Mouse (Mus musculus): ENCODE data around the gene Ppp1r27. TPM values are rescaled to one million over a fixed set of nuclear protein-coding genes. Genes with fewer than 3 reads are reported as not detected.

Ppp1r27 gene
- polyA plus RNA-seq, 1 experiment from 2014 or later = not detected

Other genes starting within 250 kb of the Ppp1r27 start
- gene Actg1, start 202.6 kb downstream of the Ppp1r27 start, polyA plus RNA-seq (2014; fragmentation: Nextera tagmentation; extraction: Ambion mirVana) = 4,502 and 4,930 TPM in 2 replicates
- 1.7 and 2.5 TPM in 2 replicates for gene Fscn2, start 189.6 kb downstream of the Ppp1r27 start, polyA plus RNA-seq (2014; fragmentation: Nextera tagmentation; extraction: Ambion mirVana)
- gene Faap100, start 172.4 kb downstream of the Ppp1r27 start, polyA plus RNA-seq (2014; fragmentation: Nextera tagmentation; extraction: Ambion mirVana) = 95.9 and 114 TPM in 2 replicates
- 32.2 and 41.3 TPM in 2 replicates for gene Nploc4, start 113.4 kb downstream of the Ppp1r27 start, polyA plus RNA-seq (2014; fragmentation: Nextera tagmentation; extraction: Ambion mirVana)
- not detected in 2 replicates for gene Tspan10, start 108.5 kb downstream of the Ppp1r27 start, polyA plus RNA-seq (2014; fragmentation: Nextera tagmentation; extraction: Ambion mirVana)
- gene Pde6g, start 97.6 kb downstream of the Ppp1r27 start, polyA plus RNA-seq (2014; fragmentation: Nextera tagmentation; extraction: Ambion mirVana) = 0.32 TPM in 1 of 2 replicates, not detected in the other
- 11.2 and 12.5 TPM in 2 replicates for gene Oxld1, start 93.1 kb downstream of the Ppp1r27 start, polyA plus RNA-seq (2014; fragmentation: Nextera tagmentation; extraction: Ambion mirVana)
- 17.8 and 19.9 TPM in 2 replicates for gene Ccdc137, start 93.0 kb downstream of the Ppp1r27 start, polyA plus RNA-seq (2014; fragmentation: Nextera tagmentation; extraction: Ambion mirVana)
- 48.8 and 56.9 TPM in 2 replicates for gene Arl16, start 83.5 kb downstream of the Ppp1r27 start, polyA plus RNA-seq (2014; fragmentation: Nextera tagmentation; extraction: Ambion mirVana)
- gene Mrpl12, start 66.5 kb downstream of the Ppp1r27 start, polyA plus RNA-seq (2014; fragmentation: Nextera tagmentation; extraction: Ambion mirVana) = 113 and 151 TPM in 2 replicates
- 23.6 and 28.4 TPM in 2 replicates for gene Slc25a10, start 59.3 kb downstream of the Ppp1r27 start, polyA plus RNA-seq (2014; fragmentation: Nextera tagmentation; extraction: Ambion mirVana)
- 0.18 and 0.21 TPM in 2 replicates for gene Gcgr, start 20.4 kb downstream of the Ppp1r27 start, polyA plus RNA-seq (2014; fragmentation: Nextera tagmentation; extraction: Ambion mirVana)
- 268 and 318 TPM in 2 replicates for gene Mcrip1, start 1.4 kb downstream of the Ppp1r27 start, polyA plus RNA-seq (2014; fragmentation: Nextera tagmentation; extraction: Ambion mirVana)
- gene P4hb, start 22.1 kb upstream of the Ppp1r27 start, polyA plus RNA-seq (2014; fragmentation: Nextera tagmentation; extraction: Ambion mirVana) = 241 and 300 TPM in 2 replicates
- gene Arhgdia, start 30.5 kb upstream of the Ppp1r27 start, polyA plus RNA-seq (2014; fragmentation: Nextera tagmentation; extraction: Ambion mirVana) = 353 and 438 TPM in 2 replicates
- 277 and 282 TPM in 2 replicates for gene Alyref, start 47.2 kb upstream of the Ppp1r27 start, polyA plus RNA-seq (2014; fragmentation: Nextera tagmentation; extraction: Ambion mirVana)
- gene Anapc11, start 47.3 kb upstream of the Ppp1r27 start, polyA plus RNA-seq (2014; fragmentation: Nextera tagmentation; extraction: Ambion mirVana) = 210 and 266 TPM in 2 replicates
- 0.77 and 0.82 TPM in 2 replicates for gene Npb, start 57.3 kb upstream of the Ppp1r27 start, polyA plus RNA-seq (2014; fragmentation: Nextera tagmentation; extraction: Ambion mirVana)
- gene Pcyt2, start 66.8 kb upstream of the Ppp1r27 start, polyA plus RNA-seq (2014; fragmentation: Nextera tagmentation; extraction: Ambion mirVana) = 148 and 181 TPM in 2 replicates
- gene Sirt7, start 74.1 kb upstream of the Ppp1r27 start, polyA plus RNA-seq (2014; fragmentation: Nextera tagmentation; extraction: Ambion mirVana) = 38.4 and 39.5 TPM in 2 replicates
- gene Mafg, start 82.5 kb upstream of the Ppp1r27 start, polyA plus RNA-seq (2014; fragmentation: Nextera tagmentation; extraction: Ambion mirVana) = 37.4 and 42.5 TPM in 2 replicates
- 17.0 and 18.5 TPM in 2 replicates for gene Pycr1, start 92.6 kb upstream of the Ppp1r27 start, polyA plus RNA-seq (2014; fragmentation: Nextera tagmentation; extraction: Ambion mirVana)
- 0.51 and 1.5 TPM in 2 replicates for gene Myadml2, start 97.0 kb upstream of the Ppp1r27 start, polyA plus RNA-seq (2014; fragmentation: Nextera tagmentation; extraction: Ambion mirVana)
- gene Notum, start 110.0 kb upstream of the Ppp1r27 start, polyA plus RNA-seq (2014; fragmentation: Nextera tagmentation; extraction: Ambion mirVana) = 0.59 and 1.3 TPM in 2 replicates
- gene Aspscr1, start 121.8 kb upstream of the Ppp1r27 start, polyA plus RNA-seq (2014; fragmentation: Nextera tagmentation; extraction: Ambion mirVana) = 136 and 141 TPM in 2 replicates
- 99.1 and 105 TPM in 2 replicates for gene Cenpx, start 162.6 kb upstream of the Ppp1r27 start, polyA plus RNA-seq (2014; fragmentation: Nextera tagmentation; extraction: Ambion mirVana)
- 50.4 and 72.1 TPM in 2 replicates for gene Lrrc45, start 162.8 kb upstream of the Ppp1r27 start, polyA plus RNA-seq (2014; fragmentation: Nextera tagmentation; extraction: Ambion mirVana)
- gene Rac3, start 170.3 kb upstream of the Ppp1r27 start, polyA plus RNA-seq (2014; fragmentation: Nextera tagmentation; extraction: Ambion mirVana) = 113 and 646 TPM in 2 replicates
- 6.0 and 8.6 TPM in 2 replicates for gene Dcxr, start 176.1 kb upstream of the Ppp1r27 start, polyA plus RNA-seq (2014; fragmentation: Nextera tagmentation; extraction: Ambion mirVana)
- gene Cbr2, start 181.0 kb upstream of the Ppp1r27 start, polyA plus RNA-seq (2014; fragmentation: Nextera tagmentation; extraction: Ambion mirVana) = 0.51 TPM in 1 of 2 replicates, not detected in the other
- 2.0 and 2.2 TPM in 2 replicates for gene Hmga1b, start 211.7 kb upstream of the Ppp1r27 start, polyA plus RNA-seq (2014; fragmentation: Nextera tagmentation; extraction: Ambion mirVana)
- 83.9 and 102 TPM in 2 replicates for gene Rfng, start 233.1 kb upstream of the Ppp1r27 start, polyA plus RNA-seq (2014; fragmentation: Nextera tagmentation; extraction: Ambion mirVana)
- gene Gps1, start 233.1 kb upstream of the Ppp1r27 start, polyA plus RNA-seq (2014; fragmentation: Nextera tagmentation; extraction: Ambion mirVana) = 303 and 316 TPM in 2 replicates
- gene Dus1l, start 245.3 kb upstream of the Ppp1r27 start, polyA plus RNA-seq (2014; fragmentation: Nextera tagmentation; extraction: Ambion mirVana) = 39.4 and 48.0 TPM in 2 replicates